Mouse (Mus musculus) cerebellum, adult 2 months (tissue): ENCODE data around the gene Ifrd1. TPM values are rescaled to one million over a fixed set of nuclear protein-coding genes. Genes with fewer than 3 reads are reported as not detected.
"Not testable (repeated sequence)": the region's sequence is repeated elsewhere in the genome, so short reads cannot be mapped to it uniquely, and the experiment has no call there.

ENCODE experiments used
- DNase-seq, 2 experiments: peaks; one replicate each; pipeline ENCODE4 v3.0.0; 2021
- H3K27ac ChIP-seq: fragments of 200-500 bp; 2 replicates; pipeline ENCODE4 v1.5.1; 2012; ENCODE audit warnings: low read length, control low read depth, inconsistent platforms; ENCODE audit not compliant: insufficient read depth
- H3K27me3 ChIP-seq: fragments of 200-500 bp; 2 replicates; pipeline ENCODE4 v1.6.1; 2012; ENCODE audit warnings: inconsistent platforms, mild to moderate bottlenecking, low read length, moderate library complexity; ENCODE audit not compliant: control insufficient read depth, insufficient read depth
- H3K4me1 ChIP-seq: fragments of 200-500 bp; 2 replicates; pipeline ENCODE4 v1.6.1; 2011; ENCODE audit warnings: low read length; ENCODE audit not compliant: control insufficient read depth, insufficient read depth
- H3K4me3 ChIP-seq: fragments of 200-500 bp; replicated peaks from 2 replicates; pipeline ENCODE3; 2011; ENCODE audit warnings: mild to moderate bottlenecking, low read depth, low read length, control low read depth; ENCODE audit not compliant: insufficient read depth
- CTCF ChIP-seq: fragments of 200-500 bp; IDR thresholded peaks from 2 replicates; pipeline ENCODE4 v1.5.1; 2011; ENCODE audit warnings: low read depth, mild to moderate bottlenecking, control low read depth, low read length, moderate library complexity, borderline replicate concordance; ENCODE audit not compliant: insufficient read depth
- POLR2A ChIP-seq: fragments of 200-500 bp; IDR thresholded peaks from 2 replicates; pipeline ENCODE4 v1.6.1; 2011; ENCODE audit warnings: low read length, control low read depth, borderline replicate concordance; ENCODE audit not compliant: insufficient read depth
- WGBS: fragments of 180-500 bp; shearing (Covaris S2); methylation state at CpG from one replicate; pipeline ENCODE4 v1.1.7; 2018; 5-methylcytosine and 5-hydroxymethylcytosine counted together
- polyA plus RNA-seq: library from polyadenylated mRNA; depleted of rRNA; stranded (reverse); fragments of >200 nt; gene quantifications from 2 replicates; pipeline ENCODE4 v1.2.3, GENCODE M21; 2012

The Ifrd1 gene
- polyA plus RNA-seq, 1 experiment: 59.0 TPM

- H3K27ac ChIP-seq: no peak overlapping the region
- H3K4me1 ChIP-seq: no peaks in the 10 kb centered on the region
- 92% methylated on average over 4 of the region's 4 CpGs for WGBS
- H3K4me3 ChIP-seq: no peak overlapping the region
- TF ChIP-seq CTCF (no peak), POLR2A (no peak)
- no peak for DNase-seq
- no peaks in the 10 kb centered on the region for H3K27me3 ChIP-seq
Measured at GRCm38 (mm10) chr12:40263712-40264111, 15.4 kb upstream of the Ifrd1 start.

DNA sequence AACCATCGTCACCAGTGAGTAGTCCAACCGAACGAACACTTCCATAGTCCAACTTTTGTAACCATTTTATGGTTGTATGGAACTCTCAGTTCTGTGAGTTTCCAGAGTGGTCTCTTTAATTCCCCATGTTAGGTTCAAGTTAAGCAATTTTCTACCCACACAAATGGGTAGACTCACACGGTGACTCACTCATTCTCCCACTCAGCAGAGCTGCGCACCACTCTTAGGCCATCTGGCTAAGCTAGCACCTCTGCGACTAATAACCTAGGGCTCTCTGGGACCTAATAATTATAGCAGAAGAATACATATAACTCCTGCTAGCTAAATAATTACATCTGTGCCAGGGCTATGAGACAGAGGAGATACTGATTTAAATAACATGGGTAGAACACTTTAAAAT, 14.7 kb upstream of the Ifrd1 start:
- Histone ChIP-seq H3K27me3 (no peaks in the 10 kb centered on the region), H3K4me1 (no peaks in the 10 kb centered on the region), H3K4me3 (no peak overlapping the region), H3K27ac (no peak overlapping the region)
- WGBS: 92% methylated on average over 6 of the region's 6 CpGs
- no peak for DNase-seq
- no peak for TF ChIP-seq POLR2A
- TF ChIP-seq CTCF: no peak

DNA sequence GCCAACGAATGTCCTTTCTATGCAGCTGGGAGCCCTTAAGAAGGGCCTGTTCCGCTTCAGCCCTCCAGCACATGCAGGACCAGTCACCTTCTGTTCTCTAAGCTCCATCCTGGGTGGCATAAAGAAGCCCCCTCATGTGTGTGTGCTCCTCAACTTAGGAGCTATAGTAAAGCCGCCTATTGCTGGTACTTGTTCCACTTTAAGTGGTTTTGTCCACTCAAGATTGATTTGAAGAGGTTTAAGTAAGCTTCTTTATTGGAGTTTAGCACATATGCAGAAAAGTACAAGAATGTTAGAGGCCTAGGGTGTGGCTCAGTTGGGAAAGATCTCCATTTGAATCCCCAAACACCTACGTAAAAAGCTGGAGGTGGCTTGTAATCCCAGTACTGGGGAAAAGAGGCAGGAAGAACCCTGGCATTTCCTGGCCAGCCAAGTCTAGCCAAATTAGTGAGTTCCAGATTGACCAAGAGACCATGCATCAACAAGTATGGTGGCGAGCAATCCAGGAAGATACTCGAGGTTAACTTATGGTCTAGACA, 10.2 kb upstream of the Ifrd1 start:
- no peak for TF ChIP-seq CTCF
- TF ChIP-seq POLR2A: no peak
- DNase-seq: no peak
- no peaks in the 10 kb centered on the region for H3K4me1 ChIP-seq
- no peak overlapping the region for H3K27ac ChIP-seq
- no peaks in the 10 kb centered on the region for H3K27me3 ChIP-seq
- no peak overlapping the region for H3K4me3 ChIP-seq
- 96% methylated on average over 6 of the region's 6 CpGs for WGBS

GRCm38 (mm10) chr12:40257226-40257625, 8.9 kb upstream of the Ifrd1 start:
- no peaks in the 10 kb centered on the region for H3K27me3 ChIP-seq
- 2% methylated on average over 8 of the region's 8 CpGs for WGBS
- peak; percentile 70 to 81 for DNase-seq
- TF ChIP-seq CTCF (peak; percentile 94), POLR2A (no peak)
- no peaks in the 10 kb centered on the region for H3K4me1 ChIP-seq
- no peak overlapping the region for H3K4me3 ChIP-seq
- H3K27ac ChIP-seq: no peak overlapping the region

DNA sequence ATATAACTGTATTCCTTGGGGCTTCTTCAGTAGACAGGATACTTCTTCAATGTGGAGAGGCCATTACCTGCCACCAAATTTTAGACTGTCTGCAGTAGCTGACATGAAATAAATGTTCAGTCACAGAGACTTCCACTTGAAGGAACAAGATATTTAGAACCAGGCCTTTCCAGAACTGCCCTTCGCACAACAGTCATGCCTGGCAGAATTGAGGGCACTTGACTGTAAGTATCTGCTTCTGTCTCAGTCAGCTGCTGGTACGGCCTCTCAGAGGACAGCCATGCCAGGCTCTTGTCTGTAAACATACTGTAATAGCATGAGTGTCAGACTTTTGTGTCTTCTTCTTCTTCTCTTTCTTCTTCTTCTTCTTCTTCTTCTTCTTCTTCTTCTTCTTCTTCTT, 8.2 kb upstream of the Ifrd1 start:
- TF ChIP-seq CTCF (no peak), POLR2A (no peak)

DNA sequence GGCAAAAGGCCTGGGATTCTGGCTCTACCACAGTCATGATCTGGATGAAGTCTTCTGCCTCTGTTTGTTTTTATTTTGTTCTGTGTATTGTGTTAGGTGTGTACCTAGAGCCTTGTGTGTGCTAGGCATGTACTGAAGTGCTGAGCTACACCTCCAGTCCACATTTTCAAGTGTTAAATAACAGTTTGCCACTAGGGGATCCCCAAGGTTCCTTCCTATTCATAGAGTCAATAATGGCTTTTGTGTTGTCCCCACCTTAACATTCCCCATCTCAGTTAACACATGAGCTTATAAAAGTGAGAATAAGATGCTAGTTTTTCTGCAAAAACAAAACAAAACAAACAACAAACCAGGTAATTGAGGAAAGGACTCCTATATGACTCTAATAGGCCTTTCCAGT, 7.7 kb upstream of the Ifrd1 start:
- TF ChIP-seq CTCF: no peak
- TF ChIP-seq POLR2A: no peak
- DNase-seq: no peak

More for the DNA sequence above, 8.2 kb upstream of the Ifrd1 start:
- Histone ChIP-seq H3K4me1 (no peaks in the 10 kb centered on the region), H3K27ac (no peak overlapping the region), H3K27me3 (no peaks in the 10 kb centered on the region), H3K4me3 (no peak overlapping the region)
- 94% methylated on average over 2 of the region's 2 CpGs for WGBS
- DNase-seq: no peak

GRCm38 (mm10) chr12:40255310-40255709, 7.0 kb upstream of the Ifrd1 start:
- 89% methylated on average over 4 of the region's 4 CpGs for WGBS
- DNase-seq, H3K27me3 ChIP-seq, H3K27ac ChIP-seq, H3K4me1 ChIP-seq, H3K4me3 ChIP-seq: not testable (repeated sequence)

More for the DNA sequence above, 7.7 kb upstream of the Ifrd1 start:
- H3K27me3 ChIP-seq: no peaks in the 10 kb centered on the region
- H3K4me3 ChIP-seq: no peak overlapping the region
- no peaks in the 10 kb centered on the region for H3K4me1 ChIP-seq
- H3K27ac ChIP-seq: no peak overlapping the region

- DNase-seq: no peak
- Histone ChIP-seq H3K4me1 (no peaks in the 10 kb centered on the region), H3K4me3 (no peak overlapping the region), H3K27me3 (no peaks in the 10 kb centered on the region), H3K27ac (no peak overlapping the region)
- TF ChIP-seq POLR2A (no peak), CTCF (no peak)
- WGBS: 84% methylated on average over 11 of the region's 11 CpGs
Measured at GRCm38 (mm10) chr12:40254729-40255128, 6.4 kb upstream of the Ifrd1 start.
